Mouse (Mus musculus) heart, embryonic 14.5 days (tissue): ENCODE data around the gene Nedd4. TPM values are rescaled to one million over a fixed set of nuclear protein-coding genes. Genes with fewer than 3 reads are reported as not detected.

Experiments
- ATAC-seq: fragments of 200-750 bp; cut with Nextera tagmentation; 2 replicates; pipeline ENCODE4 v1.8.0; 2017; ENCODE audit warnings: low read depth, moderate TSS enrichment; ENCODE audit not compliant: insufficient number of reproducible peaks, insufficient read depth, low FRiP score
- H3K27ac ChIP-seq, 2 experiments: fragments of 200-500 bp in 1 of 2; fragments of 300-500 bp in 1 of 2; sonication (generic) in 1 of 2; replicated peaks in 1 of 2; 2 replicates each; pipeline ENCODE4 v1.5.1; 2012 to 2014; ENCODE audit warnings: low read depth in 2 of 2, low read length in 2 of 2, control low read depth in 1 of 2, mild to moderate bottlenecking in 1 of 2, mixed read lengths in 1 of 2; ENCODE audit not compliant: control insufficient read depth in 1 of 2, insufficient read depth in 1 of 2
- H3K27me3 ChIP-seq: fragments of 300-500 bp; sonication (generic); 2 replicates; pipeline ENCODE4 v1.6.1; 2014; ENCODE audit warnings: mild to moderate bottlenecking, low read length, control low read depth; ENCODE audit not compliant: control insufficient read depth, insufficient read depth
- H3K36me3 ChIP-seq: fragments of 300-500 bp; sonication (generic); 2 replicates; pipeline ENCODE4 v1.6.1; 2014; ENCODE audit warnings: mild to moderate bottlenecking, control low read depth, low read length, mixed read lengths; ENCODE audit not compliant: control insufficient read depth, insufficient read depth
- H3K4me1 ChIP-seq, 2 experiments: fragments of 200-500 bp in 1 of 2; fragments of 300-500 bp in 1 of 2; sonication (generic) in 1 of 2; 2 replicates each; pipeline ENCODE4 v1.6.1; 2012 to 2014; ENCODE audit warnings: low read length in 2 of 2, control low read depth in 1 of 2, mixed read lengths in 1 of 2; ENCODE audit not compliant: control insufficient read depth in 2 of 2, insufficient read depth in 2 of 2
- H3K4me2 ChIP-seq: fragments of 300-500 bp; sonication (generic); 2 replicates; pipeline ENCODE4 v1.6.1; 2014; ENCODE audit warnings: mild to moderate bottlenecking, low read length
- H3K4me3 ChIP-seq, 2 experiments: fragments of 200-500 bp in 1 of 2; fragments of 300-500 bp in 1 of 2; sonication (generic) in 1 of 2; 2 replicates each; pipeline ENCODE4 v1.5.1; 2012 to 2014; ENCODE audit warnings: low read length in 2 of 2, mild to moderate bottlenecking in 2 of 2, control low read depth in 1 of 2, low read depth in 1 of 2, moderate library complexity in 1 of 2; ENCODE audit not compliant: control insufficient read depth in 1 of 2, insufficient read depth in 1 of 2
- H3K9ac ChIP-seq: fragments of 300-500 bp; sonication (generic); 2 replicates; pipeline ENCODE4 v1.6.1; 2014; ENCODE audit warnings: mild to moderate bottlenecking, low read length
- H3K9me3 ChIP-seq: fragments of 300-500 bp; sonication (generic); 2 replicates; pipeline ENCODE4 v1.6.1; 2016; ENCODE audit warnings: low read length, control low read depth; ENCODE audit not compliant: control insufficient read depth
- WGBS: fragments of 180-500 bp; shearing (Covaris S2); extraction: QIAGEN DNeasy Blood & Tissue Kit; methylation state at CpG from one replicate; pipeline ENCODE4 v1.1.7; 2014; 5-methylcytosine and 5-hydroxymethylcytosine counted together
- polyA plus RNA-seq: library from polyadenylated mRNA; unstranded; fragments of >200 nt; fragmentation: Nextera tagmentation; extraction: Ambion mirVana; gene quantifications from 2 replicates; pipeline ENCODE4 v1.2.1, GENCODE M21; 2014

Nedd4 gene
- polyA plus RNA-seq, 1 experiment from 2014 or later, result 612 TPM

DNA sequence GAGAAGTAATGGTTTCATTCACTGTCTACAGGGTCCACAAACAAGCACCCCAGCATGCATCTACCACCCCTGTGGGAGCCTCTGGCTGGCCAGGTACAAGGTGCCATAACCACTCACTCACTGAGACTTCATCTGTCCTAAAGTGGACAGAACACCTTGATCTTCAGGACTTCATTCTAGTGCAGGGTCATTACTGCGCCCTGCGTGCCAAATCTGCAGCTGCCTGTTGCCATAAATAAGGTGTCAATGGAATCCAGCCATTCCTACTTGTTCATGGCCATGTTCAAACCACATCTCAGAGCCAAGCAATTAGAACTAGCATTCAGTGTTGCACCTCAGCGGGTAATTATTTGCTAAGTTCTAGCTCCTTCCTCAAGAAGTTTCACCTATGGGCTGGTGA lies 60.5 kb downstream of the Nedd4 start:
- no peaks in the 10 kb centered on the region for H3K4me1 ChIP-seq
- no peak overlapping the region for H3K4me3 ChIP-seq
- no peak for ATAC-seq
- H3K9me3 ChIP-seq, result no peaks in the 10 kb centered on the region
- H3K27me3 ChIP-seq, result no peaks in the 10 kb centered on the region
- H3K36me3 ChIP-seq, result peaks cover 100% of the 10 kb centered on the region
- H3K27ac ChIP-seq, result no peak overlapping the region
- no peak overlapping the region for H3K4me2 ChIP-seq
- H3K9ac ChIP-seq, result no peak overlapping the region
- WGBS, result 88% methylated on average over 3 of the region's 3 CpGs

DNA sequence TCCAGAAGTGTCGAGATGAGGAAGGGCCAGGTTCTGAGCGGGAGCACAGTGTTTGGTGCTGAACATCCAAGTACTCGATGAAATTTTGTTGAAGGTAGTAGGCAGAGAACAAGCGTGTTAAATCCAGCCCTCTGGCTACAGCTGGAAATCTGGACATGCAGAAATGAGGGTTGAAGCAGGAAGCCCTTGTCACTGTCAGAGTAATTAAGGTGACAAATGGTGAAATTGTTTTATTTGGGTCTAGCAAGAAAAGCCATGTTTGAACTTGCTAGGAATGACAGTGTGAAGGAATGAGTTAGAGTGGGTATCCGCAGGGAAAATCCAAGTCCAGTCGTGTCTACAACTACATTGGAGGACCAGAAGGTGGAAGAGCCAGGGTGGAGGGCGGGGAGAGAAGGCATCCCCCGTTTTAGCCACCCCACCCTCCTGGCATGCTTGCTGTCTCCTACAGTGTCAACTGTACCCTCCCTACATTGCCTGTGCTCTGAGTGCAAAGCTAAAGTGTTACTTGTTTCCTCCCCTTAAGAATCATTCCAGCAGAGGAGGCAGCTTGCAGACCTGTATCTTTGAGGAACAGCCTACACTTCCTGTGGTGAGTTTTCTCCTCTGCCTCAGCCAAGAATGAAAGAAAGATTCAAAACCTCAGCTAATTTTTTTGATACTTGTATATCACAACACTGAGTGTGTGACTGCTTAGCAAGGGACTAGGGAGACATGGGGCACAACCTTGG lies 62.5 kb downstream of the Nedd4 start:
- Histone ChIP-seq H3K27ac (no peak overlapping the region), H3K9me3 (no peaks in the 10 kb centered on the region), H3K36me3 (peaks cover 97% of the 10 kb centered on the region), H3K27me3 (no peaks in the 10 kb centered on the region), H3K4me2 (no peak overlapping the region), H3K4me1 (no peaks in the 10 kb centered on the region), H3K4me3 (no peak overlapping the region), H3K9ac (no peak overlapping the region)
- WGBS, result 73% methylated on average over 8 of the region's 8 CpGs
- ATAC-seq, result no peak

- Histone ChIP-seq H3K27ac (no peak overlapping the region), H3K9me3 (no peaks in the 10 kb centered on the region), H3K9ac (no peak overlapping the region), H3K36me3 (peaks cover 97% of the 10 kb centered on the region), H3K4me3 (no peak overlapping the region), H3K4me1 (no peaks in the 10 kb centered on the region), H3K4me2 (no peak overlapping the region), H3K27me3 (no peaks in the 10 kb centered on the region)
- 33% methylated on average over 3 of the region's 3 CpGs for WGBS
- no peak for ATAC-seq
Observed at GRCm38 (mm10) chr9:72733966-72734365, 71.8 kb downstream of the Nedd4 start.

DNA sequence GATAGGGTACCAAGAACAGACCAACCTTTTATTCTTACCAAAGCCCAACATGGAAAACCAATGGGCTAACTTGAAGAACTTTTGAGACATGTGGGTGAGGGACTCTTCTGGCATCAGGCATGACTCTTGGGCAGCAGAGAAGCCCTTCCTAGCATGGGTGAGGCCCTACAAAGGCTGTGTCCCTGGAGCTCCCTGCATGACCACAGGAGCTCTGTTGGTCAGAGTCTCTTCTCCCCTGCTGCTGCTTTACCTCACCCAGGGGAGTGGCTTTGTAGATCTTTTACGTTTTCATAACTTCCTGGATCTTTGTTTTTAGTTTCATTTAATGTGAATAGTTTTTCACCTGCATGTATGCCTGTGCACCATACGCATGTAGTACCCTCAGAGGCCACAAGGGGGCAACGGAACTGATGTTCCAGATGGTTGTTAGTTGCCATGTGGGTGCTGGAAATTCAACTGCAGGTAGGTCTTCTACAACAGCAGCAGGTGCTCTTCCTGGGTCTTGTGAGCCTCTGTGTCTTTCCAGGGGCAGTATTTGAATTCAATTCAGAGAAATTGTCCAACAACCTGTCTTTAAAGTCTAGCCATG lies 73.8 kb downstream of the Nedd4 start:
- no peaks in the 10 kb centered on the region for H3K9me3 ChIP-seq
- H3K36me3 ChIP-seq, result peaks cover 100% of the 10 kb centered on the region
- no peak overlapping the region for H3K9ac ChIP-seq
- no peak overlapping the region for H3K4me2 ChIP-seq
- H3K27me3 ChIP-seq, result no peaks in the 10 kb centered on the region
- no peak overlapping the region for H3K27ac ChIP-seq
- H3K4me3 ChIP-seq, result no peak overlapping the region
- 71% methylated on average over 3 of the region's 3 CpGs for WGBS
- no peaks in the 10 kb centered on the region for H3K4me1 ChIP-seq
- no peak for ATAC-seq

DNA sequence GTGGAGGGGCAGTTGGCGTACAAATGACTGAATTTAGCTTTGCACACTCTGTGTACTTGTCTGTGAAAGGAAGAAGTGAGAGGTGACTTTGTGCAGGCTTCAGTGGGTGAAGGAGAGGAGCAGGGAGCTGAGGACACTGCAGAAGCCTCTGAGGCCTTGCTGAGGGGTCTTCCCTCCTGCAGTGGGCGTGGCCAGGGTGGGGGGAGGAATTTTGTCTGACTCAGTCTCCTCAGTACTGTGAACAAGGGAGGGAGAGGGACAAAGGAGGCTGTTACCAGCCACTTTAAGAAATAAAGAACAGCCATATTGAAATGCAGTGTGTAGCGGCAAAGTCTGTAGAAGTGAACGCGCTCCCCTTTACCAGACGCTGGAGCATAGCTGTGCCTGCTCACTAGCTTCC lies 79.1 kb downstream of the Nedd4 start:
- Histone ChIP-seq H3K9ac (no peak overlapping the region), H3K4me3 (no peak overlapping the region), H3K4me1 (no peaks in the 10 kb centered on the region), H3K27me3 (no peaks in the 10 kb centered on the region), H3K9me3 (no peaks in the 10 kb centered on the region), H3K4me2 (no peak overlapping the region), H3K36me3 (peaks cover 100% of the 10 kb centered on the region), H3K27ac (no peak overlapping the region)
- ATAC-seq, result no peak
- WGBS, result 92% methylated on average over 6 of the region's 6 CpGs

DNA sequence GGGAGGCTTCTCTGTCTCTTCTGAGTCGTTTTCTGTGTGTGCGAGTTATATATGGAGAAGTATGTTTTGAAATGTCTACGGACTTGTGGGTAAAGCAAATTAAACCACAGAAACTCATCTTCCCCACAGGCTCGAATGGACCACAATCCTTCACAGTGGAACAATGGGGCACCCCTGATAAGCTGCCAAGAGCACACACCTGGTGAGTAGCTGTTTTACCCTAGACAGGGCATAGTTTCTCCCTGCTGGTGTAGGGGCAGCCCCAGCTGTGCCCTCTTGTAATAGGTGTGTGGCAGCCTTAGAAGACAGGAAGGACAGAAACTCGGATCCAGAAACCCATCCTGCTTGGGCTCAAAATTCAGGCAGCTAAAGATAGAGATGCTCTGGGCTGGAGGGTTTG lies 84.1 kb downstream of the Nedd4 start:
- ATAC-seq, result no peak
- WGBS, result 77% methylated on average over 5 of the region's 5 CpGs
- no peaks in the 10 kb centered on the region for H3K9me3 ChIP-seq
- no peak overlapping the region for H3K9ac ChIP-seq
- H3K27me3 ChIP-seq, result no peaks in the 10 kb centered on the region
- H3K36me3 ChIP-seq, result peaks cover 94% of the 10 kb centered on the region
- H3K27ac ChIP-seq, result no peak overlapping the region
- no peaks in the 10 kb centered on the region for H3K4me1 ChIP-seq
- H3K4me3 ChIP-seq, result no peak overlapping the region
- no peak overlapping the region for H3K4me2 ChIP-seq

- H3K4me3 ChIP-seq, result no peak overlapping the region
- ATAC-seq, result no peak
- no peaks in the 10 kb centered on the region for H3K27me3 ChIP-seq
- H3K27ac ChIP-seq, result no peak overlapping the region
- no peak overlapping the region for H3K9ac ChIP-seq
- H3K4me1 ChIP-seq, result peaks cover 2 to 11% of the 10 kb centered on the region in 2 experiments; a peak in 3 of 4 replicates
- no peak overlapping the region for H3K4me2 ChIP-seq
- 58% methylated on average over 2 of the region's 2 CpGs for WGBS
- H3K36me3 ChIP-seq, result peaks cover 54% of the 10 kb centered on the region
- no peaks in the 10 kb centered on the region for H3K9me3 ChIP-seq
Observed at GRCm38 (mm10) chr9:72750272-72750671, 88.1 kb downstream of the Nedd4 start.
